Mouse (Mus musculus) spleen, adult 2 months (tissue): ENCODE measurements around the gene Commd1. TPM values are rescaled to one million over a fixed set of nuclear protein-coding genes. Genes with fewer than 3 reads are reported as not detected.

Experiments
- DNase-seq, 2 experiments: peaks; one replicate each; pipeline versions ENCODE4 v3.0.0 to v3.0.0-alpha.2; 2012 to 2021; ENCODE audit warnings: low spot score in 2 of 2, low read depth in 1 of 2
- H3K27ac ChIP-seq: fragments of 200-500 bp; 2 replicates; pipeline ENCODE4 v1.5.1; 2012; ENCODE audit warnings: low read length, inconsistent platforms; ENCODE audit not compliant: insufficient read depth
- H3K27me3 ChIP-seq: fragments of 200-500 bp; 2 replicates; pipeline ENCODE4 v1.6.1; 2012; ENCODE audit warnings: mild to moderate bottlenecking, moderate library complexity, low read length, inconsistent platforms; ENCODE audit not compliant: control insufficient read depth, insufficient read depth
- H3K36me3 ChIP-seq: fragments of 200-500 bp; 2 replicates; pipeline ENCODE4 v1.6.1; 2012; ENCODE audit warnings: mild to moderate bottlenecking, low read length, inconsistent platforms; ENCODE audit not compliant: control insufficient read depth, insufficient read depth
- H3K4me1 ChIP-seq: fragments of 200-500 bp; 2 replicates; pipeline ENCODE4 v1.6.1; 2011; ENCODE audit warnings: inconsistent platforms; ENCODE audit not compliant: control insufficient read depth, insufficient read depth, insufficient read length
- H3K4me3 ChIP-seq: fragments of 200-500 bp; 2 replicates; pipeline ENCODE4 v1.5.1; 2011; ENCODE audit warnings: mild to moderate bottlenecking, inconsistent platforms; ENCODE audit not compliant: insufficient read depth, insufficient read length; ENCODE audit errors: extremely low read depth
- CTCF ChIP-seq: fragments of 200-500 bp; IDR thresholded peaks from 2 replicates; pipeline ENCODE4 v1.5.1; 2011; ENCODE audit warnings: mild to moderate bottlenecking, inconsistent platforms; ENCODE audit not compliant: insufficient read depth, insufficient read length, insufficient replicate concordance; ENCODE audit errors: extremely low read depth
- POLR2A ChIP-seq: fragments of 200-500 bp; IDR thresholded peaks from 2 replicates; pipeline ENCODE4 v1.6.1; 2011; ENCODE audit warnings: low read depth, low read length, inconsistent platforms
- WGBS: fragments of 180-500 bp; shearing (Covaris S2); methylation state at CpG from one replicate; pipeline ENCODE4 v1.1.7; 2018; 5-methylcytosine and 5-hydroxymethylcytosine counted together
- polyA plus RNA-seq: library from polyadenylated mRNA; depleted of rRNA; stranded (reverse); fragments of >200 nt; gene quantifications from 2 replicates; pipeline ENCODE4 v1.2.3, GENCODE M21; 2012

Commd1 gene
- polyA plus RNA-seq, 1 experiment, result 5.4 TPM

- Histone ChIP-seq H3K36me3 (no peaks in the 10 kb centered on the region), H3K27me3 (no peaks in the 10 kb centered on the region), H3K4me1 (no peaks in the 10 kb centered on the region; the same call in 1 of the 2 replicates), H3K4me3 (no peak overlapping the region), H3K27ac (no peak overlapping the region)
- TF ChIP-seq CTCF (no peak), POLR2A (no peak)
- no peak for DNase-seq
- 50% methylated on average over 4 of the region's 4 CpGs for WGBS
Measured at GRCm38 (mm10) chr11:22879645-22880044, 102.5 kb downstream of the Commd1 start.

- no peak overlapping the region for H3K27ac ChIP-seq
- H3K27me3 ChIP-seq, result no peaks in the 10 kb centered on the region
- TF ChIP-seq POLR2A (no peak), CTCF (no peak)
- WGBS, result 86% methylated on average over 3 of the region's 3 CpGs
- H3K4me3 ChIP-seq, result no peak overlapping the region
- DNase-seq, result no peak
- H3K4me1 ChIP-seq, result peaks cover 11% of the 10 kb centered on the region; the same call in 1 of the 2 replicates
- H3K36me3 ChIP-seq, result no peaks in the 10 kb centered on the region
Measured at GRCm38 (mm10) chr11:22876680-22877330, 105.4 kb downstream of the Commd1 start.

- H3K27ac ChIP-seq, result no peak overlapping the region
- no peak overlapping the region for H3K4me3 ChIP-seq
- H3K27me3 ChIP-seq, result no peaks in the 10 kb centered on the region
- TF ChIP-seq POLR2A, result no peak
- no peak for TF ChIP-seq CTCF
- no peaks in the 10 kb centered on the region for H3K36me3 ChIP-seq
- H3K4me1 ChIP-seq, result peaks cover 16% of the 10 kb centered on the region
- DNase-seq, result no peak
- 94% methylated on average over 4 of the region's 4 CpGs for WGBS
Measured at GRCm38 (mm10) chr11:22875279-22875678, 106.9 kb downstream of the Commd1 start.

GRCm38 (mm10) chr11:22874747-22875146, 107.4 kb downstream of the Commd1 start:
- Histone ChIP-seq H3K27me3 (no peaks in the 10 kb centered on the region), H3K36me3 (no peaks in the 10 kb centered on the region), H3K4me1 (peaks cover 16% of the 10 kb centered on the region), H3K27ac (no peak overlapping the region), H3K4me3 (no peak overlapping the region)
- WGBS, result 90% methylated on average over 6 of the region's 6 CpGs
- DNase-seq, result no peak
- no peak for TF ChIP-seq CTCF
- no peak for TF ChIP-seq POLR2A

GRCm38 (mm10) chr11:22873383-22873782, 108.8 kb downstream of the Commd1 start:
- H3K36me3 ChIP-seq, result no peaks in the 10 kb centered on the region
- DNase-seq, result no peak
- H3K4me3 ChIP-seq, result no peak overlapping the region
- TF ChIP-seq POLR2A, result no peak
- TF ChIP-seq CTCF, result no peak
- peak overlapping the region; percentile 41; the same call in 1 of the 2 replicates for H3K27ac ChIP-seq
- no peaks in the 10 kb centered on the region for H3K27me3 ChIP-seq
- 39% methylated on average over 4 of the region's 4 CpGs for WGBS
- peaks cover 16% of the 10 kb centered on the region for H3K4me1 ChIP-seq

GRCm38 (mm10) chr11:22872307-22872680, 109.9 kb downstream of the Commd1 start:
- TF ChIP-seq POLR2A (no peak), CTCF (no peak)
- H3K4me1 ChIP-seq, result peaks cover 16% of the 10 kb centered on the region
- no peak for DNase-seq
- H3K4me3 ChIP-seq, result peak overlapping the region; percentile 8; the same call in 1 of the 2 replicates
- H3K27ac ChIP-seq, result peak overlapping the region; percentile 69
- 7% methylated on average over 4 of the region's 4 CpGs for WGBS
- no peaks in the 10 kb centered on the region for H3K27me3 ChIP-seq
- no peaks in the 10 kb centered on the region for H3K36me3 ChIP-seq

GRCm38 (mm10) chr11:22871628-22872306, 110.4 kb downstream of the Commd1 start:
- H3K4me1 ChIP-seq, result peaks cover 16% of the 10 kb centered on the region
- no peaks in the 10 kb centered on the region for H3K36me3 ChIP-seq
- no peak for DNase-seq
- TF ChIP-seq POLR2A (no peak), CTCF (no peak)
- whole genome bisulfite sequencing, result 5% methylated on average over 7 of the region's 7 CpGs
- H3K27ac ChIP-seq, result peak overlapping the region; percentile 69
- peak overlapping the region; percentile 20 for H3K4me3 ChIP-seq
- no peaks in the 10 kb centered on the region for H3K27me3 ChIP-seq
